Mouse (Mus musculus) liver, embryonic 12.5 days (tissue): Measurements from ENCODE around the gene Iqch. TPM values are rescaled to one million over a fixed set of nuclear protein-coding genes. Genes with fewer than 3 reads are reported as not detected.
A peak's percentile ranks its signal among the peaks of the same experiment; 100 is the strongest.

Source experiments
- ATAC-seq: fragments of 200-750 bp; cut with Nextera tagmentation; 2 replicates; pipeline ENCODE4 v1.8.0; 2017; ENCODE audit warnings: moderate number of reproducible peaks, mild to moderate bottlenecking, moderate library complexity
- H3K27ac ChIP-seq: fragments of 300-500 bp; sonication (generic); 2 replicates; pipeline ENCODE4 v1.5.1; 2016; ENCODE audit warnings: mild to moderate bottlenecking
- H3K27me3 ChIP-seq: fragments of 300-500 bp; sonication (generic); replicated peaks from 2 replicates; pipeline ENCODE4 v1.6.1; 2016; ENCODE audit warnings: mild to moderate bottlenecking, moderate library complexity
- H3K36me3 ChIP-seq: fragments of 300-500 bp; sonication (generic); 2 replicates; pipeline ENCODE4 v1.6.1; 2016; ENCODE audit warnings: mild to moderate bottlenecking, moderate library complexity
- H3K4me1 ChIP-seq: fragments of 300-500 bp; sonication (generic); 2 replicates; pipeline ENCODE4 v1.6.1; 2016
- H3K4me2 ChIP-seq: fragments of 300-500 bp; sonication (generic); 2 replicates; pipeline ENCODE4 v1.6.1; 2016; ENCODE audit warnings: mild to moderate bottlenecking, moderate library complexity
- H3K4me3 ChIP-seq: fragments of 300-500 bp; sonication (generic); 2 replicates; pipeline ENCODE4 v1.5.1; 2016; ENCODE audit warnings: mild to moderate bottlenecking, moderate library complexity
- H3K9ac ChIP-seq: fragments of 300-500 bp; sonication (generic); 2 replicates; pipeline ENCODE4 v1.6.1; 2016; ENCODE audit warnings: mild to moderate bottlenecking, moderate library complexity
- H3K9me3 ChIP-seq: fragments of 300-500 bp; sonication (generic); replicated peaks from 2 replicates; pipeline ENCODE4 v1.6.1; 2016; ENCODE audit warnings: mild to moderate bottlenecking, moderate library complexity
- WGBS: fragments of 180-500 bp; shearing (Covaris S2); methylation state at CpG from one replicate; pipeline ENCODE4 v1.1.7; 2016; ENCODE audit not compliant: insufficient replicate concordance; 5-methylcytosine and 5-hydroxymethylcytosine counted together
- polyA plus RNA-seq: library from polyadenylated mRNA; unstranded; fragments of >200 nt; fragmentation: Nextera tagmentation; extraction: Ambion mirVana; gene quantifications from 2 replicates; pipeline ENCODE4 v1.2.1, GENCODE M21; 2016

Iqch gene
- polyA plus RNA-seq, 1 experiment from 2014 or later = not detected

DNA sequence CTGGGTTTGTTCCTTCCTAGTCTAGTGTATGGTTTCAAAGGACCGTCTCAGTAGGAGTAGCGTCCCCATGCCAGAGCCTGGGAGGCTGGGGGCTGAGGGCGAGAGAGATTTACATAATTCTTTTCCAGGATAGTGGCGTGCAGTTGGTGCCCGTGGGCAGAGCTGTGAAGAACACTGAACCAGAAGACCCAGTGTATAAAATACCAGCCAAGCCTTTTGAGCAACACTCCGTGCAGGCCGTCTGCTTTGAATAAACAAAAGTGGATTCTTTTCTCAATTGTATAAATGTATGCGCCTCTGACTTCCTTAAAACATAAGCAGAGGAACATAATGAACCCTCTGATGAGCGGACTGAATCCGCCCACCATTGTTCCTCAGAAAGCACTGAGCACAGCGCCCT, 30.6 kb upstream of the Iqch start:
- WGBS = 84% methylated on average over 11 of the region's 11 CpGs
- H3K36me3 ChIP-seq = peaks cover 88% of the 10 kb centered on the region
- no peaks in the 10 kb centered on the region for H3K27me3 ChIP-seq
- no peak for ATAC-seq
- no peak overlapping the region for H3K4me2 ChIP-seq
- no peaks in the 10 kb centered on the region for H3K9me3 ChIP-seq
- H3K4me3 ChIP-seq = no peak overlapping the region
- H3K9ac ChIP-seq = no peak overlapping the region
- H3K4me1 ChIP-seq = no peaks in the 10 kb centered on the region
- no peak overlapping the region for H3K27ac ChIP-seq

DNA sequence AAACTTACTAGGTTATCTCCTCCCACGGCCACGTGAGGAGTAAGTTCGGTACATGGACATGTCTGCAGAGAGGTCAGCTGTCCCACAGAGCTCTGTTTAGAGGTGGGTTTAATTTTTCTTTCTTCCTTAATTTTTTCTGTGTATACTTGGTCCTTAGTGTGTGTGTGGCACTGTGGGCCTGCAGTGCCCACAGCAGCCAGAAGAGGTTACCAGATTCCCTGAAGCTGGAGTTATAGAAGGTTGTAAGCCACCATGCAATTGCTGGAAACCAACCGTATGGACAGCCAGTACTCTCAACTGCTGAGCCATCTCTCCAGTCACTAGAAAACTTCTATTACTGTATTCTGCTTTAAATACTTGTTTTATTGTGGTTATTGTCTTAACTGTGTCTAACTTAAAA, 29.8 kb upstream of the Iqch start:
- no peak overlapping the region for H3K27ac ChIP-seq
- H3K4me1 ChIP-seq = no peaks in the 10 kb centered on the region
- no peak for ATAC-seq
- WGBS = 89% methylated on average over 4 of the region's 4 CpGs
- H3K36me3 ChIP-seq = peaks cover 88% of the 10 kb centered on the region
- H3K9me3 ChIP-seq = no peaks in the 10 kb centered on the region
- no peak overlapping the region for H3K4me2 ChIP-seq
- no peak overlapping the region for H3K9ac ChIP-seq
- no peaks in the 10 kb centered on the region for H3K27me3 ChIP-seq
- H3K4me3 ChIP-seq = no peak overlapping the region

- WGBS = 86% methylated on average over 9 of the region's 9 CpGs
- ATAC-seq = no peak
- H3K4me3 ChIP-seq = no peak overlapping the region
- no peaks in the 10 kb centered on the region for H3K4me1 ChIP-seq
- no peak overlapping the region for H3K9ac ChIP-seq
- no peaks in the 10 kb centered on the region for H3K9me3 ChIP-seq
- peaks cover 94% of the 10 kb centered on the region for H3K36me3 ChIP-seq
- H3K4me2 ChIP-seq = no peak overlapping the region
- no peaks in the 10 kb centered on the region for H3K27me3 ChIP-seq
- H3K27ac ChIP-seq = no peak overlapping the region
Measured at GRCm38 (mm10) chr9:63625090-63625756, 22.9 kb upstream of the Iqch start.

- ATAC-seq = no peak
- peaks cover 93% of the 10 kb centered on the region for H3K36me3 ChIP-seq
- WGBS = 81% methylated on average over 15 of the region's 15 CpGs
Measured at GRCm38 (mm10) chr9:63623895-63624569, 21.7 kb upstream of the Iqch start.

GRCm38 (mm10) chr9:63617967-63618366, 15.7 kb upstream of the Iqch start:
- no peak overlapping the region for H3K4me2 ChIP-seq
- no peak overlapping the region for H3K27ac ChIP-seq
- H3K4me3 ChIP-seq = no peak overlapping the region
- no peak overlapping the region for H3K9ac ChIP-seq
- H3K36me3 ChIP-seq = peaks cover 65% of the 10 kb centered on the region
- no peak for ATAC-seq
- peaks cover 17% of the 10 kb centered on the region for H3K4me1 ChIP-seq
- H3K27me3 ChIP-seq = no peaks in the 10 kb centered on the region
- H3K9me3 ChIP-seq = no peaks in the 10 kb centered on the region
- WGBS = 71% methylated on average over 2 of the region's 2 CpGs

More at GRCm38 (mm10) chr9:63623895-63624569, 21.7 kb upstream of the Iqch start:
- Histone ChIP-seq H3K27me3 (no peaks in the 10 kb centered on the region), H3K27ac (no peak overlapping the region), H3K9ac (no peak overlapping the region), H3K4me1 (no peaks in the 10 kb centered on the region), H3K9me3 (no peaks in the 10 kb centered on the region), H3K4me3 (no peak overlapping the region), H3K4me2 (no peak overlapping the region)

DNA sequence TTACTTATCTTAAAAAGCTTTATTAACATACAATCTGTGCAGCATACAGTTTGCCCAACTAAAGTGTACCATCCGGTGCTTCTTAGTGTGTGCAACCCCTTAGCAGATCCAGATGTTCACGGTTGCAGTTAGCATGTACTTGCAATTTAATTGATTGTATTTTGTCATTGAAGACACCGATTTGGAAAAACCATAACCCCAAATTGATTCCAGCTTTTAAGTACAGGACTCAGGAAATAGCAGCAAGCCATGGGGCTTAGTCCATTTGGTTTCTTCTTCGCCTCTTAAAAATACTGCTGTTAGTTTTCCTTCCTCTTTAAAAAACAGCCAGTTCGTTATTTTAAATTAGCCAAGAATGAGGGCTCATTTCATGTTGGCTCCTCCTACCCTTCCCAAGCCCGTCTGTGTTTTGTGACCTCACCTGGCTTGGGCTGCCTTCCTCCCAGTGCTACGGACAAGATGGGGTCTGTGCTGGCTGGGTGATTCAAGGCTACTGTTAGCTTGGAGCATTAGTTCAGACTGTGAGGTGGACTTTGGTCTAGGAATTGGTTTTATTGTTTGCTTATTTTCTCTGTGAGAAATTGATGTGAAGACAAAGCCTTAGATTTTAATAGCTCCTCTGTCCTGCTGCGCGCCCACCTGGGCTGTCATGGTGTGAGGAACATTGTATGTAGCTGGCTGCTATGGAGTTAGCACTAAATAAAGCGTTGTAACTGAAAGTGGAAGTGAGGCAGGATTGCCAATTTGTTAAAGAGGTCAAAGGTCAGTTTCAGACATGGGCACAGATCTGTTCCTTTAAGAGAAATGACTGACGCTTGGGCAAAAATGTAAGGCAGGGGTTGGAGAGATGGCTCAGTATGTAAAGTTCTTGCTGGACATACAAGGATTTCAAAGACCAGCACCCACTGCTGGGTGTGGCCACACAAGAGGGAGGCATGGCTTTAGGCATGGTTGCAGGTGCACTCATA, 12.0 kb upstream of the Iqch start:
- H3K9me3 ChIP-seq = no peaks in the 10 kb centered on the region
- H3K27me3 ChIP-seq = no peaks in the 10 kb centered on the region
- H3K9ac ChIP-seq = no peak overlapping the region
- peaks cover 36% of the 10 kb centered on the region for H3K36me3 ChIP-seq
- H3K27ac ChIP-seq = peak overlapping the region; percentile 28; the same call in 1 of the 2 replicates
- no peak overlapping the region for H3K4me2 ChIP-seq
- 73% methylated on average over 11 of the region's 11 CpGs for WGBS
- H3K4me3 ChIP-seq = no peak overlapping the region
- ATAC-seq = no peak
- peaks cover 47% of the 10 kb centered on the region for H3K4me1 ChIP-seq

DNA sequence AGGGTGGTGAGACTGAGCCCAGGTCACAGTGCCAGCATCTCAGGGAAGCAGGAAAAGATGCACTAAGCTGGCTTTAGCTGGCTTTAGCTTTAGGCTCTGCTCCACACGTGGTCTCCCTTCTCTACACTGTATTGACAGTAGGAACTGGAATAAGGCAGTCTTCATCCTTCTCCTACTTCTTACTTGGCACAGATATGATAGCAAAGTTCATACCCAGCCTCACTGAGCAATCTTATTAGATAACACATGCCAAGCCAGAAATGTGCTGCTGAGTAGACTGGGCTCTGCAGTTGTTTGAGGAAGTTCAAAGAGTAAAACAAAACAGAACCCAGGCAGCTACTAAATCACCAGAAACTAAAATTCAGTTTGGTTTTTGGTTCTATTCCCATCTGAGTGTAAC, 11.3 kb upstream of the Iqch start:
- H3K9me3 ChIP-seq = no peaks in the 10 kb centered on the region
- peak overlapping the region; percentile 5; the same call in 1 of the 2 replicates for H3K27ac ChIP-seq
- H3K9ac ChIP-seq = peak overlapping the region; percentile 9; the same call in 1 of the 2 replicates
- peaks cover 28% of the 10 kb centered on the region for H3K36me3 ChIP-seq
- ATAC-seq = no peak
- H3K4me3 ChIP-seq = no peak overlapping the region
- WGBS = 45% methylated on average over 1 of the region's 1 CpGs
- no peak overlapping the region for H3K4me2 ChIP-seq
- peaks cover 47% of the 10 kb centered on the region for H3K4me1 ChIP-seq
- H3K27me3 ChIP-seq = no peaks in the 10 kb centered on the region

DNA sequence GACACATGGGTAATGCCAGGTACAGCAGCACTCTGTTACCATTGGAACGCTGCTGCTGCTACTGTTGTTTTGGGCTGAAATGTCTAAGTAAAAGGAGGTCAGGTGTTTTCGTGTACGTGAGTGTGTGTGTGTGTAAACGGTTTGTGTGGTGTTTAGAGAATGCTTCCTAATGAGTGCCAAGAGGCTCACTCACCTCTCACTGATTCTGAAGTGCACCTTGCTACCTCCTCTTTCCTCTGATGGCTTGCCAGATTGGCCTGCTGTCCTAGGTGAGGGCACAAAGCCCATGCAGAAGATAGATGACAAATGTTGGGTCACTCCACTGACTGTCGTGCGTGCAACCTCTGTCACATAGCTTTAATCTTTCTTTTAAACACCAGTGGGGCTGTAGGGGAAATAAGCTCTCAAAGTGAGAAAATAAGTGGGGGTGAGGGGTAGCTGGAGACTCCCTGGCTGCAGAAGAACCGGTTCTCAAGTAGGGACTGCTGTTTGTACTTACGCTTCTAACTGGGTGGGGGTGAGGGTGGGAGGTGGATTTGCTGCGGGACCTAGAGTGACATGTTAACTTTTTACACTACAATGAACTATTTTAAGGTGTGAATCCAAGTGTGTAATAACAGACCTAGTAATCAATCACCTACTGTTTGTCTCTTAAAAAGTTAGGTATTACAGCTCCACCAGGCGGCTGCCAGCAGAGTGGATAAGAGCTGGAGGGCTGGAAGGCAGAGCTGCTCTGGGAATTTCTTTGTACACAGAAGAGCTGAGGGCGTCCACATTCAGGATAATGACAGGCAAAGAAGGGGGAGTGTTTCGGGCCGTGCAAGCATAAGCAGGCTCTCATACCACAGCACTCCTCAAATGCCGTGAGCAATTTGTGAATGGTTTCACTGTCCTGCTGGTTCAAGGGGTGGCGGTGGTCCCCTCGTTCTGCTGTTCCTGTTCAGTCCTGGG, 10.5 kb upstream of the Iqch start:
- WGBS = 67% methylated on average over 16 of the region's 16 CpGs
- Histone ChIP-seq H3K9ac (peak overlapping the region; percentile 9; the same call in 1 of the 2 replicates), H3K27me3 (no peaks in the 10 kb centered on the region), H3K4me1 (peaks cover 47% of the 10 kb centered on the region), H3K9me3 (no peaks in the 10 kb centered on the region), H3K4me2 (no peak overlapping the region), H3K27ac (peak overlapping the region; percentile 41; the same call in 1 of the 2 replicates), H3K36me3 (peaks cover 21% of the 10 kb centered on the region), H3K4me3 (no peak overlapping the region)
- ATAC-seq = no peak

GRCm38 (mm10) chr9:63611967-63612366, 9.7 kb upstream of the Iqch start:
- no peaks in the 10 kb centered on the region for H3K27me3 ChIP-seq
- no peak overlapping the region for H3K9ac ChIP-seq
- no peaks in the 10 kb centered on the region for H3K9me3 ChIP-seq
- H3K27ac ChIP-seq = peak overlapping the region; percentile 41; the same call in 1 of the 2 replicates
- peaks cover 12% of the 10 kb centered on the region for H3K36me3 ChIP-seq
- no peak overlapping the region for H3K4me3 ChIP-seq
- 28% methylated on average over 5 of the region's 5 CpGs for WGBS
- peaks cover 47% of the 10 kb centered on the region for H3K4me1 ChIP-seq
- ATAC-seq = no peak
- no peak overlapping the region for H3K4me2 ChIP-seq

DNA sequence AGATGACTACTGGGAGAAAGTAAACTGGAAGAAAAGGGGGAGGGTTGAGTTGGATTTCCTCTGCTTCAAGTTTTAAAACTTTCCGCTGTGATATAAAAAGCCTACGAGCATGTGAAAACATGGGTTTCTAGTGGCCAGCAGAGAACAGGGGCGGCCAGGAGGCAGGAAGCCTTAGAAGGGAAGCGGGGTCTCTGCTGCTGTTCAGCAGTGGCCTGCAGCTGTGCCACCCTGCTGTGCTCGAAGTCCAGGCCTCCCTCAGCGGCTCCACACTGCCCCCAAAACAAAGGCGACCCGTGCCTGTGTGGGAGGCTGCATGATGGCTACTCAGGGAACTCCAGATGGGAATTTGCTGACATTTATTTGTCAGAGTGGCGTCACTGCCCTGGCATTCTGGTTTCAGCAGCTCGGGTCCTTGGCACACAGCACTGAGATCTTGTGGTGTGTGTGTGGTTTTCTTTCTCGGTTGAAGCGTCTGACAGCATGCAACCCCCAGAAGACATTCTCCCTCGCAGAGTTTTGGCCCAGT, 8.6 kb upstream of the Iqch start:
- H3K9me3 ChIP-seq = no peaks in the 10 kb centered on the region
- H3K4me1 ChIP-seq = peaks cover 47% of the 10 kb centered on the region
- H3K4me2 ChIP-seq = 0 out of 2 replicates have a peak overlapping the region, but pooled peaks have one; percentile 1
- WGBS = 30% methylated on average over 13 of the region's 13 CpGs
- H3K36me3 ChIP-seq = 0 out of 2 replicates have a peak, but pooled peaks cover 10% of the 10 kb centered on the region
- no peaks in the 10 kb centered on the region for H3K27me3 ChIP-seq
- H3K9ac ChIP-seq = no peak overlapping the region
- H3K4me3 ChIP-seq = no peak overlapping the region
- ATAC-seq = no peak
- H3K27ac ChIP-seq = peak overlapping the region; percentile 55

- Histone ChIP-seq H3K27ac (0 out of 2 replicates have a peak overlapping the region, but pooled peaks have one; percentile 55), H3K4me1 (peaks cover 50% of the 10 kb centered on the region), H3K9me3 (no peaks in the 10 kb centered on the region), H3K4me2 (no peak overlapping the region), H3K9ac (no peak overlapping the region), H3K4me3 (no peak overlapping the region), H3K36me3 (0 out of 2 replicates have a peak, but pooled peaks cover 10% of the 10 kb centered on the region), H3K27me3 (no peaks in the 10 kb centered on the region)
- ATAC-seq = no peak
- 81% methylated on average over 6 of the region's 6 CpGs for WGBS
Measured at GRCm38 (mm10) chr9:63610231-63610630, 7.9 kb upstream of the Iqch start.
